Mouse (Mus musculus): ENCODE data around the gene Rdx. TPM values are rescaled to one million over a fixed set of nuclear protein-coding genes. Genes with fewer than 3 reads are reported as not detected.

The Rdx gene
- 82.8 and 85.5 TPM in 2 replicates for total RNA-seq (2017)

DNA sequence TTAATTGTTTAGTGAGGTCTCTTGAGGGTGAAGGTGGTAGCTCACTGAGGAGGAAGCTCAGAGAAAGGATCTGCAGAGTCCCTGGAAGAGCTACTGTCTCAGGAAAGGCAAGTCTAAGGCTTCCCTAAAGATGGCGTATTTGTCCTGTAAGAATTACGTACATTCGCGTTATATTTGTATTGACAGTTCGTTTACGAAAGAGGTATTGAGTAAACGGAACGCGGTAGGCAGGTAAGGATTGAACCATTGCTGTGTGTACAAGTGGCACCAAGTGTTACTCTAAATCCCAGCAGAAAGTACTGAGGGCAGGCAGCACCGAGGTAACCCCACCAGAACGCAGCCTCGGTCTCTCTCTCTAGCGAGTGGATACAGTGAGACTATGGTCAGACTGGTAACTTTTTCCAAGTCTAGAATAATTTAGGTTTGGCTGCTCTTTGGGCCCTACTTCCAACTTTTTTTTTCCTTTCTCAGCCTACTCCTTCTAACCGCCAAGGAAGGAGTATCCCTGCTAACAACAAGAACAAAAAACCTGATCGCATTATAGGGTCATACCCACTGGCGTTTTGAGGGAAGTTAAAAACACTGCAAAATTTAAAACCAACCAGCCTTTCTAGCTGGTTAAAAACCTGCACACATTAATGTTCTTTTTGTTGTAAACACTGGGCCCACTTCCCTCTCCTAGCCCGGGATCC is at the start of gene Rdx:
Gene Rdx, plus strand, starts transcription at position 45 of the 692 bp plus-strand sequence.
- no peak for ATAC-seq (ENCODE audit: extremely low read depth, insufficient number of reproducible peaks, low FRiP score, poor library complexity, severe bottlenecking)

- ATAC-seq (ENCODE audit: extremely low read depth, insufficient number of reproducible peaks, low FRiP score, poor library complexity, severe bottlenecking), result no peak
These were observed 43.5 kb upstream of the Rdx start for GRCm38 (mm10) chr9:52003501-52003900.

- ATAC-seq (ENCODE audit: extremely low read depth, insufficient number of reproducible peaks, low FRiP score, poor library complexity, severe bottlenecking), result no peak
These were observed 39.6 kb upstream of the Rdx start for GRCm38 (mm10) chr9:52007341-52007740.

DNA sequence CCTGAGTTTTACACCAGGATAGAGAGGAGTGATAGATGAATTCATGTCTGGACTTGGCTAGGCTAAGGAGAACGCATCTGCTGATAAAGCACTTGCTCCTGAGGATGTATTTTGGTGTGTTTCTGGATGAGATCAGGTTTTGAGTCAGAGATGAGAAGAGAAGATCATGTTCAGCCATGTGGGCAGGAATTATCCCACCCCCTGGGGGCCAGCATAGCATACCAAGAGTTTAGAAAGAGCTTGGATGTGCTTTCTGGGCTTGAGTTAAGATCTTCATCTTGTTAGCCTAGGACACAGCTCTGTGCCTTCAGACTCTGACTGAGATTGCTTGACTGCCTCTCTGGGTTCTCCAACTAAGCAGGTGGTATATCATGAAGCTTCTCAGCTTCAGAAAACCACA is 38.5 kb upstream of the Rdx start:
- ATAC-seq (ENCODE audit: extremely low read depth, insufficient number of reproducible peaks, low FRiP score, poor library complexity, severe bottlenecking), result no peak

- no peak for ATAC-seq (ENCODE audit: extremely low read depth, insufficient number of reproducible peaks, low FRiP score, poor library complexity, severe bottlenecking)
These were observed 34.7 kb upstream of the Rdx start for GRCm38 (mm10) chr9:52012311-52012710.

GRCm38 (mm10) chr9:52012781-52013436 is 34.1 kb upstream of the Rdx start:
- ATAC-seq (ENCODE audit: extremely low read depth, insufficient number of reproducible peaks, low FRiP score, poor library complexity, severe bottlenecking), result no peak

DNA sequence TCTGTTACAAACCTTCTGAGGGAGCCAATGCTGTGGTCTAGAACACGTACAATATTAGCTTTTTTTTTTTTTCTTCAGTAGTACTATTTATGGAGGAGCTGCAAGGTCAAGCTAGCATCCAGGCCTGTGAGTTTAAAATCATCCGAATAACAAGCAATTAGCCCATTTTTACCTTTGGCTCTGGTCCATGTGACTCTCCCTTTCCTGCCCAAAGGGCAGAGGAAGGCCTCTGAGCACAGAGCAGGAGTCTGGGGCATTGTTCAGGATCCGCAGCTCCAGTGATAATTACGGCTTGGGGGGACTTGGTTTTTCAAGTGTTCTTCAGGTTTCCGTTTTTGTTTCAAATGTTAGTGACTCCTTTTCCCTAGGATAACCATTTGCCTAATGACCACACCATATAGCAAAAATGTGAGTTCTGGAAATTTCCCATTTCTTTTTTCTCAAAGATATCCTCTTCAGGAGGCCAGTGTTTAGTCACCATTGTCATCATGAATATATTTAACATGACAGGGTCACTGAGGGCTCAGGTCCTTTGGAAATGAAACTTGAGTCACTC is 33.0 kb upstream of the Rdx start:
- ATAC-seq (ENCODE audit: extremely low read depth, insufficient number of reproducible peaks, low FRiP score, poor library complexity, severe bottlenecking), result no peak

DNA sequence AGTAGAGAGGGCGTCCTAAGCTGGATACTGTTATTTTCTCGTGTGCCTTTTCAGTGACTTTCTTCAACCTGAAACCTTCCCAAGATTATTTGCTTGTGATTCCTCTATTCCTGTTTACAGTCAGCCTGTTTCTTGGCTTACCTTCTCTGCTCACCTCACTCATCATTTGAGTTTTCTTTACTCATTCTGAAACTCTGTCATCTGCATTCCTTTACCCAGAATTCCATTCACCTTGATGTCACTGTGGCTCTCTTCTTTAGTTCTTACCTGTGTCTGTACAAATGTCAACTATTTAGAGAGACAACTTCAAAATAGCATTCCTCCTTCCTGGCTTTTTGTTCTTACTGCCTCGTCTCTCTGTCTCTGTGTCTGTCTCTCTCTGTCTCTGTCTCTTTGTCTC is 29.9 kb upstream of the Rdx start:
- ATAC-seq (ENCODE audit: extremely low read depth, insufficient number of reproducible peaks, low FRiP score, poor library complexity, severe bottlenecking), result no peak

DNA sequence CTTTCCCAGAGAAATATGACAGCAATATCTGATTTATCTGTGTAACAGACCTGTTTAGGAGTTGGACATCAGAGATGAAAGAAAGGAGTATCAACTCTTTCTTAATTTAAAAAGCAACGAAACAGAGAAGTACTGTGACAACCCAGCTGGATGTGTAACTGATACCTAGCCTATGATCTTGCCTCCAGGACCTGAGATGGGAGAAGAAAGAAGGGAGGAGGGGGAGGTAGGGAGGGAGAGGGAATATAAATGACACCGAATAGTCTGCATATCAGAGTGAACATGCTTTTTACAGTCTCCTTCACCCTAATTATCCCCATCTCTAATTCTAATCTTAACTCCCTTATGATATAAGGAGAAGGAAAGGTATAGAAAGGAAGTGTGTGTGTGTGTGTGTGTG is 29.1 kb upstream of the Rdx start:
- ATAC-seq (ENCODE audit: extremely low read depth, insufficient number of reproducible peaks, low FRiP score, poor library complexity, severe bottlenecking), result no peak

GRCm38 (mm10) chr9:52018505-52018904 is 28.5 kb upstream of the Rdx start:
- no peak for ATAC-seq (ENCODE audit: extremely low read depth, insufficient number of reproducible peaks, low FRiP score, poor library complexity, severe bottlenecking)

DNA sequence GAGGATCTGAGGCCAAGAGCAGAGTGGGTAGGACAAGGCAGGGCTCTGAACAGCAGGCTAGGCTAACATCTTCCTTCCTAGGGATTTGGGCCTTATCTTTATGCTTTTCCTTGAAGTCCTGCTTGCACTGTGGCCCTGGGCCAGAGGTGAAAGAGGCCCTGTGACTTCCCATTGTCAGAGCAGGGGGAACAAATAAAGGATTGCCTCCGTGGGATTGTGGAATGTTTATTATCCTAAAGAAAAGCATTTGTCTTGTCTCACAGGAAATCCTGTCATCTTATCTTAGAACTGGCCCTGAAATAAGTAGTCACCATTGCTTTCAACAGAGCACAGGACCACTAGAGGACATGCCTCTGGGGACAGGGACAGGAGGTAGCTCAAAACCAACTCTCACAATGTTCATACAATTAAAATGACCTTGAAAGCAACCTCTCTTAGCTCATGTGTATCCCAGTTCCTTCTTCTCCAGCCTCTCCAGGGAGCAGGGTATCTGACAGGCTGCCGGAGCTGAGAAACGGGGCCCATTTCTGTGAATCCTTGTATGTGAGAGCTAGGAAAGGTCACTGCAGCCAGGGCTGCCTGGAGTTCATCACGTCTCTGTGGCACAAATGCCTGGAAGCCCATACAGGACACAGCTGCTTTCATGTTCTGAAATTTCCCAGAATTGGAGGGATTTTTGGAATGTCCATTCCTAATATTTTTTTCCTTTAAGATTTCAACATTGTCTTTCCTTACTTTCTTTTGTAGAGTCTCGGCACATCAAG is 19.5 kb upstream of the Rdx start:
- ATAC-seq (ENCODE audit: extremely low read depth, insufficient number of reproducible peaks, low FRiP score, poor library complexity, severe bottlenecking), result no peak

DNA sequence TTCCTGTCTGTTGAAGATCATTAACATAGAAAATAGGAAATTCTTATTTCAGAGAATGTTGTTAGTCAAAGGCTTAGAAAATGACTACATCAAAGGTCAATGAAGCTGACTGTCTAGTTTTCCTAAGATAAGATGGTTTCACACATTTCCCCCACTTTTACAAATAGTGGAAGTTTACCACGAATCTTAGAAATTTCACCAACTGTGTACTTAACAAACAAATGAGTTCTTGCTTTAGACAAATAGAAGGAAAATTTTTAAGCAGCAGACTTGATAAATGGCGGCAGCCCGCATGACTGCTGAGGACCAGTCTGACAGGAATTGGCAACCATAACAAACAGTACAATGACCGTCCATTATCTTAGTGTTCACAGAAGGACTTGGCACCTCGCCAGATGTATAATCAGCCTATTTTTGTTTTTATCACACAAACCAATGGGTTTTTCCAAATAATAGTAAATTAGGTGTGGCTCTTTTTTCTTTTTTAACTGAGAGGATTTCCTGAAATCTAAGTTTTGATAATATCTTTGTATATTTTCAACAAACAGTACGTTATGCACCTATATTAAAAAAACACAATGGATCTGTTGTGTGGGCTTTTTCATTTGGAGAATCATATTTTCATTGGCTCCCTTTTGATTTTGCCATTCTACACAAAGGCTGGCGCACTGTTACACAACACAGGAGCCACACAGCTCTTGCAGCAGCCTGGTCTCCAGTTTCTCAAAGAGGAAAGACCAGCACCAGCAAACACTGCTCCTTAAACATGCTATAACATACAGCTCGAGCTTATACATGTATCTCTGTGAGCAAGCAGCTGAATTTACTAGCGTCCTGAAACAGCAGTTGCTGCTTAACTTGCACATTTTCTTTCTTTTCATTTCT is 18.2 kb upstream of the Rdx start:
- no peak for ATAC-seq (ENCODE audit: extremely low read depth, insufficient number of reproducible peaks, low FRiP score, poor library complexity, severe bottlenecking)

DNA sequence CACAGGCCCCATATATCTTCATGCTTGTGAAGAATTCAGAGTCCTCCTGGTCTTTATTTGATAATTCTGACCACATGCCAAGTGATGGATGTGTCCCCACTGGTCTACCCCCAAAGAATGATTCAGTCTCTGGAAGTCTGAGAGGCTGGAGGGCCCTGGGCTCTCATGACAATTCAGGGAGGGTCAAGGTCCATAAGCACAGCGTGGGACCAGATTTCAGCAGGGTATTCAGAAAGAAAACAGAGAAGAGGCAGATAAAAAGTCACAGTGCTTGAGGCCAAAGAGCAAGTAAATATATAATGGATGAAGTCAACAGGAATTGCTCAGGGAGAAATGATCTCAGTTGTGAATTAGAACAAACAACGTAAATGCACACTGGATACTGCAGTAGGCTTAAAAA is 15.5 kb upstream of the Rdx start:
- no peak for ATAC-seq (ENCODE audit: extremely low read depth, insufficient number of reproducible peaks, low FRiP score, poor library complexity, severe bottlenecking)

- ATAC-seq (ENCODE audit: extremely low read depth, insufficient number of reproducible peaks, low FRiP score, poor library complexity, severe bottlenecking), result no peak
These were observed 9.5 kb upstream of the Rdx start for GRCm38 (mm10) chr9:52037493-52037892.

GRCm38 (mm10) chr9:52041657-52042056 is 5.3 kb upstream of the Rdx start:
- ATAC-seq (ENCODE audit: extremely low read depth, insufficient number of reproducible peaks, low FRiP score, poor library complexity, severe bottlenecking), result no peak

- no peak for ATAC-seq (ENCODE audit: extremely low read depth, insufficient number of reproducible peaks, low FRiP score, poor library complexity, severe bottlenecking)
These were observed 287 bp upstream of the Rdx start for GRCm38 (mm10) chr9:52046686-52047085.

- ATAC-seq (ENCODE audit: extremely low read depth, insufficient number of reproducible peaks, low FRiP score, poor library complexity, severe bottlenecking), result peak; percentile 72
These were observed 1.1 kb downstream of the Rdx start for GRCm38 (mm10) chr9:52047821-52048649.

- no peak for ATAC-seq (ENCODE audit: extremely low read depth, insufficient number of reproducible peaks, low FRiP score, poor library complexity, severe bottlenecking)
These were observed 1.7 kb downstream of the Rdx start for GRCm38 (mm10) chr9:52048650-52049081.

Measured in neutrophil, adult 5-6 weeks (primary cell).